Mouse (Mus musculus) heart, embryonic 15.5 days (tissue): Measurements from ENCODE around the gene Ptbp3. TPM values are rescaled to one million over a fixed set of nuclear protein-coding genes. Genes with fewer than 3 reads are reported as not detected.

Experiments
- ATAC-seq: fragments of 200-750 bp; cut with Nextera tagmentation; replicated peaks from 2 replicates; pipeline ENCODE4 v1.8.0; 2017; ENCODE audit warnings: low read depth, moderate TSS enrichment; ENCODE audit not compliant: insufficient number of reproducible peaks, insufficient read depth, low FRiP score
- H3K27ac ChIP-seq: fragments of 300-500 bp; sonication (generic); 2 replicates; pipeline ENCODE4 v1.5.1; 2015; ENCODE audit warnings: mild to moderate bottlenecking, inconsistent platforms
- H3K27me3 ChIP-seq: fragments of 300-500 bp; sonication (generic); 2 replicates; pipeline ENCODE4 v1.6.1; 2015; ENCODE audit warnings: inconsistent platforms
- H3K36me3 ChIP-seq: fragments of 300-500 bp; sonication (generic); 2 replicates; pipeline ENCODE4 v1.6.1; 2015; ENCODE audit warnings: mild to moderate bottlenecking, inconsistent platforms
- H3K4me1 ChIP-seq: fragments of 300-500 bp; sonication (generic); replicated peaks from 2 replicates; pipeline ENCODE4 v1.6.1; 2015; ENCODE audit warnings: inconsistent platforms
- H3K4me2 ChIP-seq: fragments of 300-500 bp; sonication (generic); 2 replicates; pipeline ENCODE4 v1.6.1; 2015; ENCODE audit warnings: inconsistent platforms, mild to moderate bottlenecking, moderate library complexity
- H3K4me3 ChIP-seq: fragments of 300-500 bp; sonication (generic); 2 replicates; pipeline ENCODE4 v1.5.1; 2015; ENCODE audit warnings: mild to moderate bottlenecking, inconsistent platforms
- H3K9ac ChIP-seq: fragments of 300-500 bp; sonication (generic); 2 replicates; pipeline ENCODE4 v1.6.1; 2015; ENCODE audit warnings: mild to moderate bottlenecking, inconsistent platforms
- H3K9me3 ChIP-seq: fragments of 300-500 bp; sonication (generic); replicated peaks from 2 replicates; pipeline ENCODE4 v1.6.1; 2016; ENCODE audit warnings: inconsistent platforms
- WGBS: fragments of 180-500 bp; shearing (Covaris S2); methylation state at CpG from one replicate; pipeline ENCODE4 v1.1.7; 2015; ENCODE audit warnings: mixed read lengths; 5-methylcytosine and 5-hydroxymethylcytosine counted together
- polyA plus RNA-seq: library from polyadenylated mRNA; unstranded; fragments of >200 nt; fragmentation: Nextera tagmentation; extraction: Ambion mirVana; gene quantifications from 2 replicates; pipeline ENCODE4 v1.2.1, GENCODE M21; 2015

The Ptbp3 gene
- polyA plus RNA-seq, 1 experiment from 2014 or later = 24.0 TPM

- H3K9me3 ChIP-seq = no peaks in the 10 kb centered on the region
- H3K4me3 ChIP-seq = no peak overlapping the region
- peaks cover 16% of the 10 kb centered on the region for H3K4me1 ChIP-seq
- 72% methylated on average over 2 of the region's 2 CpGs for WGBS
- no peak overlapping the region for H3K4me2 ChIP-seq
- no peak for ATAC-seq
- no peaks in the 10 kb centered on the region for H3K36me3 ChIP-seq
- no peak overlapping the region for H3K27ac ChIP-seq
- H3K27me3 ChIP-seq = no peaks in the 10 kb centered on the region
- no peak overlapping the region for H3K9ac ChIP-seq
Observed at GRCm38 (mm10) chr4:59465449-59465848, 83.7 kb downstream of the Ptbp3 start.

- Histone ChIP-seq H3K9me3 (no peaks in the 10 kb centered on the region), H3K4me3 (no peak overlapping the region), H3K4me2 (no peak overlapping the region), H3K27ac (no peak overlapping the region), H3K9ac (no peak overlapping the region), H3K36me3 (no peaks in the 10 kb centered on the region), H3K4me1 (peaks cover 19% of the 10 kb centered on the region), H3K27me3 (no peaks in the 10 kb centered on the region)
- WGBS = 52% methylated on average over 6 of the region's 6 CpGs
- ATAC-seq = no peak
Observed at GRCm38 (mm10) chr4:59464661-59465060, 84.5 kb downstream of the Ptbp3 start.

GRCm38 (mm10) chr4:59462494-59462893, 86.7 kb downstream of the Ptbp3 start:
- ATAC-seq = no peak
- 77% methylated on average over 6 of the region's 6 CpGs for WGBS
- H3K36me3 ChIP-seq = no peaks in the 10 kb centered on the region
- no peaks in the 10 kb centered on the region for H3K9me3 ChIP-seq
- H3K27me3 ChIP-seq = no peaks in the 10 kb centered on the region
- peaks cover 25% of the 10 kb centered on the region for H3K4me1 ChIP-seq
- H3K4me3 ChIP-seq = no peak overlapping the region
- H3K9ac ChIP-seq = no peak overlapping the region
- H3K27ac ChIP-seq = no peak overlapping the region
- no peak overlapping the region for H3K4me2 ChIP-seq

GRCm38 (mm10) chr4:59461116-59461727, 87.9 kb downstream of the Ptbp3 start:
- Histone ChIP-seq H3K9me3 (no peaks in the 10 kb centered on the region), H3K27me3 (no peaks in the 10 kb centered on the region), H3K4me3 (no peak overlapping the region), H3K4me1 (peaks cover 25% of the 10 kb centered on the region), H3K4me2 (no peak overlapping the region), H3K27ac (no peak overlapping the region), H3K9ac (no peak overlapping the region), H3K36me3 (no peaks in the 10 kb centered on the region)
- 61% methylated on average over 11 of the region's 11 CpGs for WGBS
- ATAC-seq = no peak

- no peak overlapping the region for H3K9ac ChIP-seq
- no peak for ATAC-seq
- 55% methylated on average over 13 of the region's 13 CpGs for WGBS
Observed at GRCm38 (mm10) chr4:59459216-59459955, 89.8 kb downstream of the Ptbp3 start.

GRCm38 (mm10) chr4:59457941-59458340, 91.2 kb downstream of the Ptbp3 start:
- no peak overlapping the region for H3K4me2 ChIP-seq

More at GRCm38 (mm10) chr4:59459216-59459955, 89.8 kb downstream of the Ptbp3 start:
- H3K4me2 ChIP-seq = no peak overlapping the region
- no peaks in the 10 kb centered on the region for H3K36me3 ChIP-seq
- H3K4me1 ChIP-seq = peaks cover 25% of the 10 kb centered on the region
- peak overlapping the region; percentile 35; the same call in 1 of the 2 replicates for H3K27ac ChIP-seq
- H3K9me3 ChIP-seq = no peaks in the 10 kb centered on the region
- no peaks in the 10 kb centered on the region for H3K27me3 ChIP-seq
- no peak overlapping the region for H3K4me3 ChIP-seq

GRCm38 (mm10) chr4:59457091-59457490, 92.1 kb downstream of the Ptbp3 start:
- ATAC-seq = no peak
- H3K27ac ChIP-seq = no peak overlapping the region
- WGBS = 87% methylated on average over 5 of the region's 5 CpGs
- no peaks in the 10 kb centered on the region for H3K27me3 ChIP-seq
- no peak overlapping the region for H3K9ac ChIP-seq
- peaks cover 24% of the 10 kb centered on the region for H3K4me1 ChIP-seq
- no peak overlapping the region for H3K4me3 ChIP-seq
- no peak overlapping the region for H3K4me2 ChIP-seq
- no peaks in the 10 kb centered on the region for H3K9me3 ChIP-seq
- no peaks in the 10 kb centered on the region for H3K36me3 ChIP-seq

More at GRCm38 (mm10) chr4:59457941-59458340, 91.2 kb downstream of the Ptbp3 start:
- no peaks in the 10 kb centered on the region for H3K36me3 ChIP-seq
- no peak overlapping the region for H3K9ac ChIP-seq
- no peak overlapping the region for H3K4me3 ChIP-seq
- no peak overlapping the region for H3K27ac ChIP-seq
- ATAC-seq = no peak
- peaks cover 25% of the 10 kb centered on the region for H3K4me1 ChIP-seq
- H3K27me3 ChIP-seq = no peaks in the 10 kb centered on the region
- no peaks in the 10 kb centered on the region for H3K9me3 ChIP-seq
- 42% methylated on average over 9 of the region's 9 CpGs for WGBS

GRCm38 (mm10) chr4:59455465-59455864, 93.7 kb downstream of the Ptbp3 start:
- H3K36me3 ChIP-seq = no peaks in the 10 kb centered on the region
- H3K9ac ChIP-seq = no peak overlapping the region
- 64% methylated on average over 2 of the region's 2 CpGs for whole genome bisulfite sequencing

GRCm38 (mm10) chr4:59454046-59454445, 95.1 kb downstream of the Ptbp3 start:
- no peak overlapping the region for H3K4me2 ChIP-seq
- no peaks in the 10 kb centered on the region for H3K27me3 ChIP-seq
- ATAC-seq = no peak
- no peaks in the 10 kb centered on the region for H3K9me3 ChIP-seq
- no peak overlapping the region for H3K4me3 ChIP-seq
- H3K4me1 ChIP-seq = peaks cover 3% of the 10 kb centered on the region; the same call in 1 of the 2 replicates
- 66% methylated on average over 3 of the region's 3 CpGs for WGBS
- no peak overlapping the region for H3K9ac ChIP-seq
- no peak overlapping the region for H3K27ac ChIP-seq
- H3K36me3 ChIP-seq = no peaks in the 10 kb centered on the region

More at GRCm38 (mm10) chr4:59455465-59455864, 93.7 kb downstream of the Ptbp3 start:
- Histone ChIP-seq H3K4me1 (peaks cover 9% of the 10 kb centered on the region), H3K9me3 (no peaks in the 10 kb centered on the region), H3K4me3 (no peak overlapping the region), H3K4me2 (no peak overlapping the region), H3K27me3 (no peaks in the 10 kb centered on the region), H3K27ac (no peak overlapping the region)
- no peak for ATAC-seq

GRCm38 (mm10) chr4:59452503-59452933, 96.6 kb downstream of the Ptbp3 start:
- no peak overlapping the region for H3K27ac ChIP-seq
- no peak for ATAC-seq
- no peaks in the 10 kb centered on the region for H3K27me3 ChIP-seq
- H3K36me3 ChIP-seq = no peaks in the 10 kb centered on the region
- H3K9ac ChIP-seq = no peak overlapping the region
- no peaks in the 10 kb centered on the region for H3K9me3 ChIP-seq
- H3K4me3 ChIP-seq = no peak overlapping the region
- H3K4me2 ChIP-seq = no peak overlapping the region
- no peaks in the 10 kb centered on the region for H3K4me1 ChIP-seq
- WGBS = 72% methylated on average over 8 of the region's 8 CpGs

GRCm38 (mm10) chr4:59450906-59451305, 98.3 kb downstream of the Ptbp3 start:
- Histone ChIP-seq H3K36me3 (no peaks in the 10 kb centered on the region), H3K27ac (no peak overlapping the region), H3K27me3 (no peaks in the 10 kb centered on the region), H3K4me1 (no peaks in the 10 kb centered on the region), H3K4me3 (no peak overlapping the region), H3K4me2 (no peak overlapping the region), H3K9me3 (no peaks in the 10 kb centered on the region), H3K9ac (no peak overlapping the region)
- WGBS = 89% methylated on average over 3 of the region's 3 CpGs
- no peak for ATAC-seq
